Mouse (Mus musculus) hindlimb bud, embryonic 11.5 days (tissue): ENCODE results near the gene Med20.

ENCODE experiments used
- DNase-seq: peaks from one replicate; pipeline ENCODE4 v3.0.0-alpha.2; 2012; ENCODE audit warnings: low read depth, low spot score; ENCODE audit errors: extremely low spot score

Gene Med20

DNA sequence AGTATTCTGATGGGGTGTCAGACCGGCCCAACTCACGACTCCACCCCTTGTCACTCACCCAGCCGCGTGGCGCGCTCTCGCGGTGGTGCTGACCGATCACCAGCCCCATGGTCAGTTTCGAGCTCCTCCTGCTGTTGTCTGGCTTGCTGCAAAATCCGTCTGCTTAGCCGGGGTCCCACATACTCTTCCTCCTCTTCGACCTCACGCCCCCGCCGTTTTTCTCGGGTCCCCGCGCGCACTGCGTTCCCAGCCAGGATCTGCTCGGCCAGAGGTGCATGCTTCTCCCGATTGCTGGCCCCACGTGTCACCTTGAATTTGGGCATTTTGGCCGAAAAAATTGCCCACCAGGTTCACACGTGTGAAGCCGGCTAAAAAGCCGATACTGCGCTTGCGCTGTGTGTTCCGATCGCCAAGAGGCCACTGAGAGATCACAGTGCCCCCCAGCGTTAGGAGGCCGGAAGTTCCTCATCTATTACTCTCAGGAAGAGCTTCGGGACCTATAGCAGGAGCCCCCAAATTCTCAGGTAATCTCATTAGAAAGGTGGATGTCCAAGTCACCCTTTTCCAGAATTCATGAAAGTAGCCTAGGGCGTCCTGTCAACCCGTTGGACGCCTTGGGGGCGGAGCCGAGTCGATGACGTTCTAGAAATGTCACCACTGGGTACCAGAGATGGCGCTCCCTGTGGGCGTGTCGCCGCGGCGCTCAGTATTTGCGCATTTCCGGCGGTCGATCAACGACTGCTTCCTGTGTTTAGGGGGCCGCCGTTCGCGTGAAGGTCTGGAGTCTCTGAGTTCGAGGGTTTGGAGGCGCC is at the start of gene Med20, which contains the start of the genes Bysl and Gm20517:
Gene Med20, plus strand, starts transcription at position 734 of the 812 bp plus-strand sequence.
Gene Bysl, minus strand, starts transcription at position 644 of the 812 bp plus-strand sequence.
Gene Gm20517, plus strand, starts transcription at position 741 of the 812 bp plus-strand sequence.
- DNase-seq: peak; percentile 86

DNA sequence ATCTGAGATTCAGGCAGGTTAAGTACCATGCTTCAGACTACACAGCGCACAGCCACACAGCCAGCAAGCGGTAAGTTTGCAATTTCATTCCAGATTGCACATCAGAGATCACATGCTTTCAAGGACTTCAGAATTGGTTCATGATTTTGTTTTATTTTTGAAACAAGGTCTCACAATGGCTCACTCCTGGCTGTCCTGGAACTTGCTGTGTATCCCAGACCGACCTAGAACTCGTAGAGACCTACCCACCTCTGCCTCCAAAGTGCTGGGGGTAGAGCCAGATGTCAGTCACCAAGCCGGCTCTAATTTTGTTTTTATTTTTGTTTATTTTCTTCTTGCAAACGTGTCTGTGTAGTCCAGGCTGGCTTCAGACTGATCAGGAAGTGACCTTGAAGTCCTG is 48.5 kb upstream of the Med20 start:
- no peak for DNase-seq

DNA sequence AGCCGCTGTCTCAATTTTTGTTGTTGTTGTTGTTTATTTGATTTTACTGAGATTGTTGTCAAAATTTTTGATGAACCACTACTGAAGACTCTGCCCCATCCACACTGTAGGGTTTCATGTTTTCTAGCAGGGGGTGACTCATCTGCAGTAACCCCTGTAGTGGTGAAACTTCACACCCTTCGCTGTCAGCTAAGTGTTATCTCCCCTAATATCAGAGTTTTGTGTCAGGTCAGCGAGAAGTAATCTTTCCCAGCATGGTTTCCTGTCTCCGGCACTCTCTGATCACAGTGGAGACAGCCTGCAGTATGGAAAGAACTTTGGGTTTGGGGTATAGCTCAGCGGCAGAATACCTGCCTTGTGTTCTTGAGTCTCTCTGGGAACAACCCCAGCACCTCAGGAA is 46.8 kb upstream of the Med20 start:
- DNase-seq: no peak

DNA sequence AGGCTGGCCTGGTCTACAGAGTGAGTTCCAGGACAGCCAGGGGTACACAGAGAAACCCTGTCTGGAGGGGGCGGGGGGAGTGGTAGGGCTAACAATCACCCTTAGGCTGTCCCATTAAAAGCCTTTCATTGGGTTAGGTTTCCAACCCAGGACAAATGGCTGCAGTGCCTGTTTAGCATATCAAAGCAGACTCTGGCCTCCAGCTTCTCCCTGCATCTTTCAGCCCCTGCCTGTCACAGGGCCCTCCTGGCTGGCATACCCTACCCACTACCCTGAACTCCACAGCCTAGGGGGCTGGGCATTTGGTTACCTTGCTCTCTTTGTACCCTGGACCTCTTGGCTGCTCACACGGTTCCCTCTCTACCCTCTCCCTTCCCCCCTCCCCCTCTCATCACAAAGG is 45.2 kb upstream of the Med20 start:
- DNase-seq: no peak

DNA sequence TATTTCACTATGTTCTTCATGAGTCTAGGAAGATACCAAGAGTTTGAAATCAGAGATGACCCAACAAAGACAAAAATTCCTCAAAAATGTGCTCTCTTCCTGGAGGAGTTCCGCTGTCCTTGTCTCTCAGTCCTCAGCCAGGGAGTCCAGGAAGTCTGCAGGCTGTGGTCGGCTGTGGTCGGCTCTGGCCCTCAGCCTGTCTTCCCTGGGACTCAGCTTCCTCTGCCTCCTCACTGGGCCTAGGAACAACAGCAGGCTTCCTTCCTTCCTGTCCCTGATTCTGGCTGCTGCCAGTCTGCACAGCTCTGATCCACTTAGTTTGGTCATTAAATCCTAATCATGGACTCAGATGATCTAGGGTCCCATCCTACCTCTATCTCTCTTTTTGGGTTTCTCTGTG is 44.1 kb upstream of the Med20 start:
- no peak for DNase-seq

DNA sequence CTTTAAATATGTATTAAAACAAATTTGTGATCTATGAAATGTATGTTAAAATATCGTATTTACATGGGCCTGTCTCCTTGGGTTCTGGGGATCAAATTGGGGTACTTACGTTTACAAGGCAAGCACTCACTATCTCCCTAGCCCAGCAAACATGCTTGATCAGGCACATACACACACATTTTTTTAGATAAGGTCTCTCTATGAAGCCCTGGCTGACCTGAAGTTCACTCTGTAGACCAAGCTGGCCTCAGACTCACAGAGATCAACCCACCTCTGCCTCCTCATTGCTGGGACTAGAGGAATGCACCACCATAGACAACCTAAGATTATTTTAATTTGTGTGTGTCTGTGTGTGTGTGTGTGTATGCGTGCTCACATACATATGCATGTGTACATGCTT is 43.0 kb upstream of the Med20 start:
- no peak for DNase-seq

DNA sequence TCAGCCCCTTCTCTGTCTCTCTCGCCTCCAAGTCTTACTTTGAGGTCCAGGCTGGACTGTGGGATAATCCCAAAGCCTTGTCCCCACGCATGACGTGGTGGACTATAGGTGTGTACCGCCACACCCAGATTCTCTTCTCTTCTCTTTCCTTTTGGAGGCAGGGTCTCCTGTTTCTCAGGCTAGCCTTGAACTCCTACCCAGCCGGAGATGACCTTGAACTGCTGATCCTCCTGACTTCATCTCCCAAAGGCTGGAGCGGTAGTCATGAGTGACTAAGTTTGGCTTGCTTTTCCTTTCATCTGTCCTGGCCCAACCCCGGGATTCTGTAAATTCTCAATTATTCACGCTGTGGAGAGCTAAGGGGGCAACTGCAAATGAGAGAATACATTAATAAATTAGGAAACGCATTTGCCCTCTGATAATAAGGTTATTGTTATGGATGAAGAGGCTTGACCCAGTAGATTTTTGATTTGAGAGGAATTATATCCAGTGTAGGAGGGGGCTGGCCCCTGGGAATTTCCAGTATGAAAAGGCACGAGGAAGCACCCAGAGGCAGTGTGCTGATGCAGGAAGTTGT is 42.3 kb upstream of the Med20 start:
- no peak for DNase-seq

DNA sequence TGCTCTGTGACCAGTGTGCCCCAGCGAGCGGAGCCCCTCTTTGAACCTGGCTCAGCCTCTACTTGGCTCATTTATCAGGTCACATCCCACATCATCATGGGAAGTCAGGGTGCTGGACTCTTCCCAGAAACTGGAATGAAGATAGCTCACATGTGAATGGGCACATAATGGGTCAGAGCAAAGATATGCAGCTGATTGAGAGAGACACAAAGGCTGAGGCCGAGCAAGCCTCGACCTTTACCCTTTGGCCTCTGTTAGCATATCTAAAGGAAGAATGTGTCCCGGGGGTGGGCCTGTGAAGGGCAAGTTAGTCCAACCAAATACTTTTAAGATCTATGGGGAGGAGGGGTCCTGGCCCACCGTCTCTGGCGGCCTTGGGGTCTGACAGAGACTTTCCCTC is 39.8 kb upstream of the Med20 start:
- DNase-seq: no peak

DNA sequence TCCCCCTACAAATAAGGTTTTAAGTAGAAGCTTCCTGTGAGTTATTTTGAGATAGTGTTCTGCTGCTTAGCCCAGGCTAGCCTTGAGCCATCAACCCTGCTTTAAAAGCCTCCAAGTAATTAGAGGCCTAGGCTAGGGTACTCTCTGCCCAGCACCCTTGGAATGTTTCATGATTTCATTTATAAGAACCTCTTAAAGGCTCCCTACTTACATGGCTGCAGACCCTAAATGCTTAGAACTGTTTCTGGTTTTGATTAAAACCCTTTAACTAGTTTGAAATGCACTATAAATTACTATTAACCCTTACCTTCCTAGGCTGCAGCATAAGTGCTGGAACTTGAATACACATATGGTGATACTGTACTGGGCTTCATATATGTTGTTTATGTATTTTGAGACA is 38.9 kb upstream of the Med20 start:
- peak; percentile 52 for DNase-seq

DNA sequence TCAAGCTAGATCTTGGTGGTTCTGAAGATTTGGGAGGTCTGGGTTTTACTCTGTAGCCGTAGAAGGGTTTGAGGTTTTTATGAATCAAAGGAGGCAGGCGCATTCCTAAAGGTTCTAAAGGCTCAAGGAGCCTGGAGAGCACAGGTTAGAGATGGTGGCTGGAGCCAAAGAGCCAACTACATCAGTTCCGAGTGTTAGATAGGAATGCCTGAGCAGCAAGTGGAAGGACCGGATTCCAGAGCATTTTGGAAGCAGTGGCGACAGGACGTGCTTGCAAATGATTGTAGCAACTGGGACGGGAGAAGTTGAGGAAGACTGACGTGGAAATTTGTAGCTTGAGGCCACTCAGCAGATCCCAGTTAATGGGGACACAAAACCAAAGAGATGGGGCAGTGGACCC is 37.4 kb upstream of the Med20 start:
- no peak for DNase-seq

DNA sequence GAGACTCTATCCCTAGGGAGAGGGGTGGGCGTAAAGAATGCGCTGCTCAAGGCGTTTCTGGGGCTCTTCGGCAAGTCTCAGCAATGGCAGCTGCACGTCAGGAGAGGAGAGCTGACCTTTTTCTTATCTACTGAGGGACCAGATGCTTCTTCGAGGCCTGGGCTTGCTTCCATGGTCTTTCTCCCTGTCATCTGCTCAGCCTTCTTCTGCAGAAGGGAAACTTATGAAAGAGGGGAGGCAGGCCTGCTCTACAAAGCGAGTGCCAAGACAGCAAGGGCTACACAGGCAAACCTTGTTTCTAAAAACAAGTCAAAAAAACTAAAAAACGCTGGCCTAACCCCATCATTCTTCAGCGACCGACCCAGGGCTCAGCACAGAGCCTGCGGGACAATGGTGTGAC is 36.6 kb upstream of the Med20 start:
- no peak for DNase-seq

DNA sequence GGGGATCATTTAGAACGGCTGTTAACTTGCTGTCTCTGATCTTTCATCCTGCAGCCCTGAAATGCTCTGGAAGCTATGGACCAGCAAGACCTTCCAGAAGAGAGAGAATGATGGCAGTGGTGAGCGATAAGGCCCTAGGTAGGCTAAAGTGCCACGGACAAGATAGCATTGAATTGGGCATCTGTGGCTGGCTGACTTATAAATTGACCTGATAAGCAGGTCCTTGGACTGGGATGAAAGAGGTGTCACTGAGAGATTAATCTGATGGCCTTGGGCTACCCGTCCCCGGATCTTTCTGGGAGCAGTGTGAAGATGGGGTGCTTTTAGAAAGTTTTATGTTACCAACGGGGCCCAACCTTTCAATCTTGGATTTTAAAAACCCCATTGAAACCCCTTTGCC is 32.7 kb upstream of the Med20 start:
- no peak for DNase-seq

DNA sequence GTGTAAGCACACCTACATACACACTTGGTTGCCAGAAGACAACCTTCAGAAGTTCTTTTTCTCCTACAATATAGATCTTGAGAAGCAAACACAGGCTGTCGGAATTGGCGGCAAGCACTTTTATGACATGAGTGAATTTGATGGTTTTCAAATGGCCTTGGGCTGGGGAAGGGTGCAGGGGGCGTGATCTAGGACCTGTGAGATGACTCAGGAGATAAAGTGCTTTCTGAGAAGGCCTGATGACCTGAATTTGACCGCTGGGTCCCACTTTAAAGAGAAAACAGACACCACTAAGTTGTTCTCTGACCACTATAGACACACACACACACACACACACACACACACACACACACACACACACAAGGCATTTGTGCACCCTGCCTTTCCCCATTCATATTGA is 30.4 kb upstream of the Med20 start:
- DNase-seq: no peak

DNA sequence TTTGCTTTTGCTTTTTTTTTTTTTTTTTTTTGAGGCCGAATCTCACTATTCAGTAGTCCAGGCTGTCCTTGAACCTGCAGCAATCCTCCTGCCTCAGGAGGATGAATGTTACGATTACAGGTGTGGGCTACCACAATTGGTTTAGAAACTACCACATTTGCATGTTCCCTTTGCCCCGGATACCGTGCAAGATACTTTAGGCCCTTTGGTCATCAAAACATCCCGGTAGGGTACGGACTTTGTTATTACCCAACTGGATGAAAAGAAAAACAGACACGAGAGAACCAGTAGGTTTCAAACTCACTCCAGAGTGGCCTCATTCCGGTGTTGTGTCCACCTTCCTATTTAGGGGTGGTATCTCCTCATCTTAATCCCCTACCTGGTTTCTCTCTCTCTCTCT is 22.9 kb upstream of the Med20 start:
- DNase-seq: no peak

DNA sequence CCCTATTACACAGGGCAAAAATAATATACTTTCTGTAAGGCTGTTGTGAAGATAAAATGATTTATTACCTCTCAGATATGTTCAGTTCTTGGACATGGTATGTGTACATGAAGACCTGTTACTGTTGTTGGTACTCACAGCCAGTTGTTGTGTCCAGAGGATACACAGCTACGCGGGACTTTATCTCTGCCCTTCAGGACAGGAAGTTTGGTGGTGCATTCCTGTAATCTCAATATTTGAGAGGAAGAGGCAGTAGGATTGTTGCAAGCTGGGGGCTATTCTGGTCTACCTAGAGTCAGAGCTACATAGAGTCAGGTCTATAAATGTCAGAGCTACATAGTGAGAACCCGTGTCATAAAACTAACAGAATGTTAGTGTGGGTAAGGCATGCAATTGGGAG is 20.3 kb upstream of the Med20 start:
- DNase-seq: no peak

DNA sequence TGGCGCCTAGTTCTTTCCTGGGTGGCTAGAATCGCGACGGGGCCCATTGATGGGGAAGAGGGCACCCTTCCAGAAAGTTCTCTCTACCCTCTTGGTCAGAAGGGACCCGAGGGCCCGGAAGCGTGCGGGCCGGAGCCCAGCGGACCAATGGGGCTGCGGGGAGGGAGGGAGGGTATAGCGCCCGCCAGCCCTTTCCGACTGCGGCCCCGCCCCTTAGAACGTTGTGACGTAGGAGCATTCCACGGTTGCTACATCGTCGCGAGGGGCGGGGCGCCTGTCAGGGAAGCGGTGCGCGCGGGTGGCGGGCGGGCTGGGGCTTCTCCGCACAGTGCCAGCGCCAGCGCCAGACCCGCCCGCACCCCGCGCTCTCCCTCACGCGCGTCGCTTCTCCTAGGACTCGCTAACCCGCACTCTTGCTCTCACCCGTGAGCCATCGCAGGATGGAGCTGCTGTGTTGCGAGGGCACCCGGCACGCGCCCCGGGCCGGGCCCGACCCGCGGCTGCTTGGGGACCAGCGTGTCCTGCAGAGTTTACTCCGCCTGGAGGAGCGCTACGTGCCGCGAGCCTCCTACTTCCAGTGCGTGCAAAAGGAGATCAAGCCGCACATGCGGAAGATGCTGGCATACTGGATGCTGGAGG is 18.0 kb upstream of the Med20 start:
- DNase-seq: peak; percentile 68

DNA sequence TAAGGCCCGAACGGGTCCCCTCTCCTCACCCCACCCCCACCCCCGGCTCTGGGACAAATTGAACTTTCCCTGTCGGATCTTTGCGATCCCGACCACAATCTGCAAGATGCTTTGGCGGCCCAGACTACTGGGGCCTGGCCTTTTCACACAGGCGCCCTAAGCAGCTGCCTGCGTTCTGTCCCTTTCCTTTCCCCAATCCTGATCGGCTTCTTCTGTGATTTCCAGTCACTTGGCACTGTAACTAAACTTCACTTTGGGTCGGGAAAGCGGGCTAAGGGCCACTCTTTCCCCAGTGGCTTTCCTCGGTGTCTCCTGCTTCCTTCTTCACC is 17.6 kb upstream of the Med20 start:
- DNase-seq: no peak

DNA sequence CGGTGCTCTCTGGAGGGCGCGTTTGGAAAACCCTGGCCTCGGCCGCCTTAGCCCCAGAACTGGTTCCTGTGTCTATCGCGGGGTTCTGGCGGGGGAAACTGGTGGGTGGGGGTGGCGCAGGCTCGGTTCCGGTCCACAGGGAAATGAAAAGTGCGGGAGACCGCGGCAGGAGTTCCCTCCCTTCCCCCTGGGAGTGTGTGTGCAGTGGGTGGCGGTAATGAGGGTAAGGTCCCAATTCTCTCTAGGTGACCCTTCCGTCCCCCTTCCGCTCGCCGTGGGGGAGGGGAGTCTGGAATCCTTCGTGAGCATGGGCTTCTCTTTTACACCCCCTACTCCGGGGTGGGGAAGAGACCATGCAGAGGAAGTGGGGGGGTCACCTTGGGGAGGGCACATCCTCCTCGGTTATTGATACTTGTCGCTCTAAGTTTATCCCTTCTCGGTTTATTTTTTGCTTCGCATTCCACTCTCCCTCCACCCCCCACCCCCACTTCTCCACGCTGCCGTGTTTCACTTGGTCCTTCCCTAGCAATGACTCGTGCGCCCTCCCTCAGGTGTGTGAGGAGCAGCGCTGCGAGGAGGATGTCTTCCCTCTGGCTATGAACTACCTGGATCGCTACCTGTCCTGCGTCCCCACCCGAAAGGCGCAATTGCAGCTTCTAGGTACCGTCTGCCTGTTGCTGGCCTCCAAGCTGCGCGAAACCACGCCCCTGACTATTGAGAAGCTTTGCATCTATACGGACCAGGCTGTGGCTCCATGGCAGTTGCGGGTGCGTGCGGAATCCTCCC is 17.0 kb upstream of the Med20 start:
- DNase-seq: no peak

DNA sequence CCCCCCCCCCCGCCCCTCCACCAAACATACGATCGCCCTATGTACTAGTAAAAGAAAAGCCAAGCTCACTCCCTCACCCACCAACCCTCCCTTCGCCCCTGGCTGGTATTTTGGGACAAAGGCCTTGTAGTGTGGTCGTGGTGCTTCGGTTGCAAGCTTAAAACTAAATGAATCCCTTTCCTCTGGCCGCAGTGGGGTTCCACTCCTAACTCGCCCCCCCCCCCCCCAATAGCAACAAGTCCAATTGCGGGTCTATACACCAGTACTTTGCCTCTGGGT is 16.5 kb upstream of the Med20 start:
- DNase-seq: no peak

DNA sequence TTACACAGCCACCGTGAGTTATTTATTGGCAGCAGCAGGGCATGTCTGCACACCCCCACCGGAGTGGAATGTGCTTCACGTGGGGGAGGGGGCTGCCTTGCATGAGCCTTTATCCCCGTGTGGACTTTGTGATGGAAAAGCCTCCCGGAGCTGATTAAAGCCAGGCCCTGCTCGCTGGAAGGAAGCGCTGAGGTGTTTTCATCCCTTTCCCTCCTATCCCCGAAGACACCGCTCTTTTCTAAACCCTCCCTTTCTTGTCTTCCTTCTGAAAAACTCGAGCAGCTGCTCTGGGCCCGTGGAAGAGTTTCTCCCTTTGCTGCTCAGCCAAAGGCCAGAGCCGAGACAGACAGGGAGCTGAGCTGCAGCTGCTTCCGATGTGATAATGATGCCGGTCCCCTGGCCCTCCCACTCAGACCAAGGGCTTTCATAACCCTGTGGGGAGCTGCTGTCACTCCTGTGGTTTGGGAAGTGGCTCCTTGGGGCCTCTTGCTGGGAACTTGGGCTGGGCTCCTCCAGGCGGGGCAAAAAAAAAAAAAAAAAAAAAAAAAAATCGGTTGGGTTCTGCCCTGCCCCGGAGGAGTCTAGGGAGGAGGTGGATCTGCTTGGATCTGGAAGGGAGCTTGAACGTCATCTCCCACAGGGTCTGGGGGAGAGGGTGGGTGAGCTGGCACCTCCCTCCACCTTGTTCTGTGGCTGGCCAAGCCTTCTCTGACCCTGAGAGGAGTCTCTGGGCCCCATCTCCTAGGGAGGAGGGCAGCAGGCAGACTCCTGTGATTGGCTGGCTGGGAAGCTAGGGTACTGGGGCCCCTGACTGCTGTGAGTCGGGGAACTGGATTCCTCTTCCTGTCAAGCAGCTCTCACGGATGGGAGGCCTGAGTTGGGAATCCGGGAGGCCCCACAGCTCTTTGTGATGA is 15.9 kb upstream of the Med20 start:
- DNase-seq: no peak
